Mouse (Mus musculus) left cerebral cortex, postnatal 25 days (tissue): ENCODE measurements at regions not wholly inside any gene's neighbourhood (a gene's known extent, or its start where the extent isn't known, plus 50 kb on each side); places are given as distances from the start of the nearest gene placed in this dataset.
A peak's percentile ranks its signal among the peaks of the same experiment; 100 is the strongest.

Experiments
- DNase-seq, 2 experiments: peaks; one replicate each; pipeline ENCODE4 v3.0.0; 2022; ENCODE audit warnings: low spot score in 2 of 2, mixed read lengths in 1 of 2
- intact Hi-C: fragments of 180-260 bp; cut with DNase I; formaldehyde crosslinking; loops from one replicate; pipeline ENCODE4 v1.15.1; 2025

DNA sequence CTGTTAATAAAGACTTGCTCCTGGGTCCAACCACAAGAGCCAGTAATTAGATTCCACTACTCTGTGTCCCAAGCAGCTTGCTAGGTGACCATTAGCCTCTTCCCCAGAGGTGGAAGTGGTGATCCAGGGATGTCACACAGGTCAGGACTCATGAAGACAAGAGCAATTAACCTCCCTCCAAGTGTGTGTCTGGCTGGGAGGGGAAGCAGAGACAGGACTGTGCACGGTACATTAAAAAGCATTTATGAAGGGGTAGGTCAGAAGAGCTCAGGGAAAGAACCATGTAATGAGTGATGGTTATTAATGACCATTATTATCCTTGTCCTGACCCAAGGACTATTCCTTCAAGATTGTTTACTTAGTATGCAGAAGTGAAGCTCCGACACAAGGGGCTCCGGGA is 136.9 kb upstream of the Gm6657 start:
- intact Hi-C loops = loop anchor here (2.0 to 10.0 kb wide), 3 partner anchors 32 to 778 kb away; no protein-coding TSS in a partner anchor
- no peak for DNase-seq

DNA sequence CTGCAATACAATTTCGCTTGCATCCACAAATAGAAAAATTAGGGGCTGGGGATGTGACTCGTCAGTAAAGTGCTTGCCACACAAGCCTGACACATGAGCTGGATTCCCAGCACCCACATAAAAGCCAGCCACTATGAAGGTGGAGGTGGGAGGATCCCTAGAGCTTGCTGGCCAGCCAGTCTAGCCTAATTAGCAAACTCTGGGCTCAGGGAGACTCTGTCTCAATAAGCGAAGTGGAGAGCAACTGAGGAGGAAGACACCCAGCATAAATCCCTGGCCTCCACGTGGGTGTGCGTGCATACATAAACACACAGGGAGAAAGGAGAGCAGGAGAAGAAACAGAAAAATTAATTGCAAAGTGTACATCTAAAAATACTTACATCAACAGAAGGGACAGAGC is 134.1 kb upstream of the Gm6657 start:
- DNase-seq = peak in 1 of 2 experiments; percentile 18
- intact Hi-C loops = loop anchor here (5.0 to 10.0 kb wide), 2 partner anchors 147 to 775 kb away; no protein-coding TSS in a partner anchor

DNA sequence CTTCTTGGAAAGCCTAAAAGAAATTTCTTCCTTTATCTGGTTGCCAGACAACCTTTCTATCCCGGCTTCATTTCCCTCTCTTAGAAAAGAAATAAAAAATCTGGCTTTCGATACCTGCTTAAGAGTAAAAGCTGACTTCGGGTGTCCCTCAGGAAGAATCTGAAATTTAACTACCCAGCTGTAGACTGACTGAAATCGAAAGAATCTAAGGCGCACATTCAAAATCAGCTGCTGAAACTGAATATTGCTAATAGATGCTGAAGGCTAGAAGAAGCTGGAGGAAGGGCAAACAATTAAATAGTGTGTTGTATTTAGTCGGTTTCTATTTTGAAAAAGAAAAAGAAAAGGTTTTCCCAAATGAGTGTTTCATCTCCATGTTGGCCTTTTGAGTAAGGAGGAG is 128.0 kb upstream of the Gm6657 start:
- DNase-seq = no peak
- intact Hi-C loops = no loop called here

DNA sequence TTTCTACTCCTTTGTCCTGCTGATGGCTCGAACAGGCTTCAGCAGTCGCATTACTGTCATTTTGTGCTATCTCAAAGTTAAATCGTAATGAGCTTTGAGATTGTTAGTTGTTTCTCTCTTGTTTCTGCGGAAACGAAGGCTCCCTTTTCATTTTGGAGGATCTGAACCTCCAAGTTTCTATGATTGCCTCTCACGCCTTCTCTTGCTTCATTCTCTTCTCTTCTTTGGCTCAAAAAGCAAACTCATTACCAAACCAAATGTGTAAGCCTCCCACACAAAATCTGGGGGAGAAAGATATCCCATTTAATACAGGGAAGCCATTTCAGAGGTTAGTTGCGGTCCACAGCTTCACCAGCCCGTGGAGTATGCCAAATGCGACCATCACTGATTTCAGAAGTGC is 121.1 kb upstream of the Gm6657 start:
- DNase-seq = peak in 1 of 2 experiments; percentile 59

DNA sequence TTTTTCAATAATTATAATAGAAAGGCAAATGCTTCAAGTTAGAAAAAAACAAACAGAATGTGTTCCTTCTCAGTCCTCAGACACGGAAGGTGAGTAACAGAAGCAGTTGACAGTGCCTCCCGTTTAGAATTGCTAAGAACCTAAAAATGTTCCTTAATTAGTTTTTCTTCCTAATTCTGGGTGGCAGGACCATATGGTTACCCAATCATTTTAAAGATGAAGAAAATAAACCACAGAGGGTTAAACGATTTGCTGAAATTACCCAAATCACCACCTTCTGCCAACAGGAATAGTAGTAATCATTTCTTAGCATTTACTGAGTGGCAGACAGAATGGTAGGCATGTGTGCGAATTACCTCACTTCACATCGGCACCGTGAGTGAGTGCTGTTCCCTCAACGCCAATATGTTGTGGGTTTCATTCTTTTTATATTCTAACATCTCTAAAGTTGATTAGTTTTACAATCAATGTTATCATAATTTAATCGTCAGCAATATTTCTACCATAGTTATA is 119.7 kb upstream of the Gm6657 start:
- intact Hi-C loops = no loop called here
- DNase-seq = no peak

More for the DNA sequence above, 121.1 kb upstream of the Gm6657 start:
- intact Hi-C loops = no loop called here

DNA sequence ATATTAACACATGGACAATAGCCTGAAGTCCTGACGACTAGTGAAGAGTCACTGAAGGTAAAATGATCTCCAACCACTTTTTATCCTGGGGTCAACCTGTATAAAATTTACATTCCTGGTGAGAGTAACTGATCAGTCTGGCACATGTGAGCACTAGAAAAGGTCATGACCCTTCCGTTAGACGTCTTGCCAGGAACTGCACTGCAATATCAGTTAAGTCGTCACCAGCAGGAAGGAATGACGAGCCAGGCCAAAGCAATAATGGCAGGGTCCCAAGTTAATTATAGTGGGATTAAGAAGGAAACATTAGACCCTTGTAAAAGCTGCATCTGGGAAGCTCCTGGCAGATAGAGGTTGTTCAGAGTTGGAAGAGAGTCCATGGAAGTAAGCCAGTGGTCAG is 116.8 kb upstream of the Gm6657 start:
- intact Hi-C loops = no loop called here
- no peak for DNase-seq

DNA sequence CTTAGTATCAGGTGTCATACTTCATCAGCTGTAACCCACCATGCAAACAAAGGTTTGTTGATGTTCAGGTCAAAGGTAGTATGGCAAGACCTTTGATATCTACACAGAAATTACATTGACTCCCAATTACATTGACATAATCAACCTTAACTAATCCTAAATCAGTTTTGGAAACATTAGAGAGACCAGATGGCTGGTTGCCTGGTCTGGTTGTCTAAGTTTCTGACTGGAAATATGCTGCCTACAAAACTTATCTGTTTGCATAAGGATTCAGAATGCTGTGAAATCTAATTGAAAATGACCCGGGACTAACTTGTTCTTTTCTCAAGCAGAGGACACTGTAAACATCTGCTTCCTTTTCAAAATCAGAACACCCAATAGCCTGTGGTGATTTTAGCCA is 111.9 kb upstream of the Gm6657 start:
- intact Hi-C loops = loop anchor here (10.0 kb wide), 1 partner anchor 517 kb away; no protein-coding TSS in a partner anchor
- no peak for DNase-seq

DNA sequence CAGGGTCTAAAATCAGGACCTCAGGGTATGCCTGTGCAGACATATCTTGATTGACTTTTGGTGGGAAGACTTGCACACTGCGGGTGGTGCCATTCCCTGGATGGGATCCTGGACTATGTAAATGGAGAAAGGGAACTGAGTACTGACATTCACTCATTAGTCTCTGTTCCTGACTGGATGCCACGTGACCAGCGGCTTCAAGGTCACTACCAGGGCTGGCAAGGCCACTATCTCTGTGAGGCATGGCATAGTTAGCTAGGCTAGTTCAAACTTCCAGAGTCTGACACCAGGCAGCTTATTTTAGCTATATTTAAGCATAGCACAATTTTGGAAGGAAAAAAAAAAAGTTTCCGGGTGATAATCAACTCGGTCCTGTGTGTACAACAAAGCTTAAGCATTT is 108.0 kb upstream of the Gm6657 start:
- no peak for DNase-seq
- intact Hi-C loops = loop anchor here (5.0 to 10.0 kb wide), 2 partner anchors 521 to 1084 kb away; no protein-coding TSS in a partner anchor

DNA sequence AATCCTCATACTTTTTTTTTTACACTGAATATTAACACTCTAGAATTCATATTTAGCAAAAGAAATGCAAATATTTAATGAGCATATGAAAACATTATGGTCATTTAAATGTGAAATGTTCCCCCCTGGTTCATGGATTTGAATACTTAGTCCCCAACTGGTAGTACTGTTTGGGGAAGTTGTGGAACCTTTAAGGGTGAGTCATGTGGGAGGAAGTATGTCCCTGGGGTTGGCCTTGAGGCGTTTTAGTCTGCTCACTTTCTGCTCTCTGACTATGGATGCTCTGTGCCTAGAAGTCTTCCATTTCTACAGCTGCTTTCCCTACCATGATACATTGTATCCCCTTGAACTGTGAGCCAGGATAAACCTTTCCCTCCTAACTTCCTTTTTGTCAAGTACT is 106.1 kb upstream of the Gm6657 start:
- intact Hi-C loops = loop anchor here (2.0 to 10.0 kb wide), 3 partner anchors 31 to 1086 kb away; no protein-coding TSS in a partner anchor
- no peak for DNase-seq

DNA sequence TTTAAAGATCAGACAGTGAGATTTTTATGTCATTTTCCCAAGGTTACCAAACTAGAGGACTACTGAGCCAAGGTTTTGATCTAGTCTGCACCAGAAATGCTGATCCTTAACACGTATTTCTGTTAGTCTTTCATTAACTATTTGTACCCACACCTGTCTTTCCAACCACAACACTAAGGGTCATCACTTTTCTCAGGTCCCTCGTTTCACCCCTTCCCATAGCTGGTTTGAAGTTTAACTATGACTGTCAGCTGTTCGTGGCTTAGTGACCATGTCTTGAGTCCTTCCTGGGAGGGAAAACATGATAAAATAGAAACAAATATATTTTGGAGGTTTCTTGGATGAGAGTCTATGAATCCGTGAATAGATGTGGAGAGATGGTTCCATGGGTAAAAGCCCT is 99.6 kb upstream of the Gm6657 start:
- intact Hi-C loops = loop anchor here (5.0 kb wide), 1 partner anchor 857 kb away; the partner anchor contains the start of gene Fut8
- no peak for DNase-seq

DNA sequence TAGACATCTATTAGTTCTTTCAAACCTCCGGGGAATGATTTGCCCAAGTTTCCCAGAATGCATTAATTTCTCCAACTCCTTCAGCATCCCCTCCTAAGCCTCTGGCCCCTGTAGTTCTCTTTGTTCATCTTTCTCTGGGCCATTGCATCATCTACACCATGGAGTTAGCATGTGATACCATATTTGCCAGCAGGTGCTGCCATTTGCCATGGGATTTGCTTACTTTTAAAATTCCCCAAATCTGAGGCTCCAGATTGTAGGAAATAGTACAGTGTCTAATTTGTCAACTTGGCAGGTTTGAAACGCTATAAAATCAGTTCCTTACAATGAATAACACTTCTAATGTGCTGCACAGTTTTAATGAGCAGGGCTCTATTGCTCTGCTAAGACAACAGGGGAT is 98.7 kb upstream of the Gm6657 start:
- intact Hi-C loops = loop anchor here (5.0 kb wide), 1 partner anchor 112 kb away; no protein-coding TSS in a partner anchor

DNA sequence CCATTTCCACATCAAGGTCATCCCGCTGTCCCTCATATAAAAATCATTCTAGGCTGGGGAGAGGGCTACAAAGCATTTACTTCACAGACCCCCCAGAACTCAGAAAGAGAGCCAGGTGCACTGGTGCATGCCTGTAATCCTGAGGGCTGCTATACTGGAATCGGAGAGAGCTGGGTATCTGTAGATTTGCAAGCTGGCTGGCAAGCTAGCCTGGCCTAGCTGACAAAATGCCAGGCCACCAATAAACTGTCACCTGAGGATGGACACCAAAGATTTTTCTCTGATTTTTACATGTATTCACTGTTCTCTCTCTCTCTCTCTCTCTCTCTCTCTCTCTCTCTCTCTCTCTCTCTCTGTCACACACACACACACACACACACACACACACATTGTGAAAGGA is 98.1 kb upstream of the Gm6657 start:
- intact Hi-C loops = loop anchor here (5.0 kb wide), 1 partner anchor 111 kb away; no protein-coding TSS in a partner anchor
- DNase-seq = no peak

More for the DNA sequence above, 98.7 kb upstream of the Gm6657 start:
- DNase-seq = no peak

DNA sequence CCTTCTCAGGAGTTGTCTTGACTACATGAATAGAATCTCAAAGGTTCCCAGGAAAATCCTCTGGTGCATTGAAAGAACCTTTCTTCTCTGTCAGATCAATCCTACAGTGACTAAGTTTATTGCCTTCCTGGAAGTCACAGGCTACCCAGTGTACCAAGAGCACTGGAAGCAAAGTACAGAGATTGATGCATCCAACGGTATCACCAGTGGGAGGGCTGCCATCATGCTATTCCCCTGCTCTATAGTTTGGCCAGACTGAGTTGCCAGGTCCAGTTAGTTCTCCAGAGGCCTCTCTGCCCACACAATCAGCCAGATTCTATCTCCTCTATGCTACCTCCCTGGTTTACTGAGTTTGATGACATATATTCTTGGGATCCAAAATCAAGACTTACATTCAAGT is 96.9 kb upstream of the Gm6657 start:
- DNase-seq = no peak
- intact Hi-C loops = loop anchor here (5.0 kb wide), 1 partner anchor 110 kb away; no protein-coding TSS in a partner anchor

DNA sequence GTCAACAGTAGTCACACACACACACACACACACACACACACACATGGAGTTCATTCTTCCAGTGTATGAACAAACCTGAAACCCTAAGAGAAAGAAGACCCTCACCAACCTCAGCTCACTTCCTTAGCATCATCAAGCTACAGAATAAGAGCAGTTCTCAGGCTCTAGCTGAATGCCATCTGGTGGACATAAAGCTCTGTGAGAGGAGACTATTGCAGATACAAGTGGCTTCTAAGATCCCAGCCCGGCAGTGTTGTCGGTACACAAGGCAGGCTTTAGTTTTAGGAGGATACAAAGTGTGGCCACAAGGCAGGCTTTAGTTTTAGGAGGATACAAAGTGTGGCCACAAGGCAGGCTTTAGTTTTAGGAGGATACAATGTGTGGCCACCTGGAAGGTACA is 96.3 kb upstream of the Gm6657 start:
- DNase-seq = peak in 1 of 2 experiments; percentile 51
- intact Hi-C loops = loop anchor here (2.0 to 5.0 kb wide), 3 partner anchors 110 to 999 kb away; partner anchors contain the start of gene Gphn

DNA sequence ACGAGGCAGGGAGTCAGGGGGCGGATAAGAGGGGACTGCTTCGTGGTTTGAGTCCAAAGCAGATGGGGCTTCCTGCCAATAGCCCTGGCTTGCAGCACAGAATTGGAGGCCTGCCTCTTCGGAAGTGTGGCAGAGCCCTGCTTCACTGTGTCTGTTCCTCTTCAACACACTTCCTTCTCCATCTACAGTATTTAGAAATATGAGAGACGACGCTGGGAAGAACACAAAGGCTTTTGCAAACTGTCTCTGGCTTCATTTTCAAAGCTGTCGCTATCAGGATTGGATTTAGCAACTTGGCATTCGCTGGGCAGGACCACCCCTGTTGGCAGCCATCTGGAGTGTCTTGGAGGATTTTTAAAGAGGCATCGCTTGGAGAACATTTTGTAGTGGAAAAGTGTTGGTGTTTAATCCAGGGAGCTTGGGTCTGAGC is 95.3 kb upstream of the Gm6657 start:
- intact Hi-C loops = loop anchor here (1.0 to 5.0 kb wide), 4 partner anchors 96 to 1000 kb away; partner anchors contain the start of gene Gphn
- DNase-seq = peak; percentile 71 to 93

DNA sequence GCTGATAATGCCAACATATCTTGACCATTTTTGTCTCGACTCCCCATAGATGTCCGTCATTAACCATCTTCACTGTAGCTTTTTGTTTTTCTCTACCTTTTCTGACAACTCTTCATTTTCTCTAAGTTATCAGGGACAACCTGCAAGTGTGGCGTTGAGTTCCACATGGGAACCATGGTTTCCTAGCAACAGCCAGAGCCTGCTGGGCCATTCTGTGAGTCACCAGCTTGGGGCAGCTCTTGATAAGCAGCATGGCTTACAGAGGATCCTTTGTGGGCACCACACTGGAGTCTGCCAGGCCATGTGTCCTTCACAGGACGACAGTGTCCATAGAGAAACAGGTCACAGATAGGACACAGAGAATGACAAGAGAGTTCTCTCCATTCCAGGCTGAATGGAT is 94.3 kb upstream of the Gm6657 start:
- peak in 1 of 2 experiments; percentile 51 for DNase-seq
- intact Hi-C loops = loop anchor here (1.0 to 5.0 kb wide), 4 partner anchors 97 to 1001 kb away; partner anchors contain the start of gene Gphn

DNA sequence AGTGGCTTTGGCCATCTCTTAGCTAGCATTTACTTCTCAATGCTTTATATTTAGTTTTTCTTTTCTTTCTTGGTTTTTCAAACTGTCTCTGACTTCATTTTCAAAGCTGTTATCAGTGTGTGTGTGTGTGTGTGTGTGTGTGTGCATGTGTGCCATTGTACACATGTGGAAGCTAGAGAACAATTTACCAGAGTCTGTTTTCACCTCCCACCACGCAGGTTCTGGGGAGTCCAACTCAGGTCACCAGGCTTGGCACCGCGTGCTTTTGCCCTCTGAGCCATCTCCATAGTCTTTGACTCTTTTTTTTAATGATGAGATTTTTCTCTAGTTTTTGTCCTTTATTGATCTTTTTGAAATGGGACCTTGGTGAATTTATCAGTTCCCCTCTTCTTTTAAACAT is 93.3 kb upstream of the Gm6657 start:
- intact Hi-C loops = no loop called here
- no peak for DNase-seq

DNA sequence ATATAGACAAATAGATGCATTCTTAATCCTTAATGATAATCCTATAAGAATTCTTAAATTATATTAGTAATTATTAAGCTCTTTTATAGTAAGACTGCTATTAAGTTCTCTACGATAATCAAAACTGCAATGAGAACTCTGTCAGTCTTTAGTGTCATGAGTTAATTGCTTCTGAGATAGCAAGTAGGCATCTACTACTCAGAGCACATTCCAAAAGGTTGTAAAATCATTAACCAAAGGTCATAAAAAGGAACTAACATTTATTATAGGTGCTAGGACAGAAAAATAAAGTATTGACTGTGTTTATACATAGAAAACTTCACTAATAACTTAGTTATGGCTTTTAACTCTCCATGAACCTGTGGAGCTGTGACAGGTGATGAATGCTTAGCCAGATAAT is 84.1 kb upstream of the Gm6657 start:
- DNase-seq = no peak
- intact Hi-C loops = no loop called here

DNA sequence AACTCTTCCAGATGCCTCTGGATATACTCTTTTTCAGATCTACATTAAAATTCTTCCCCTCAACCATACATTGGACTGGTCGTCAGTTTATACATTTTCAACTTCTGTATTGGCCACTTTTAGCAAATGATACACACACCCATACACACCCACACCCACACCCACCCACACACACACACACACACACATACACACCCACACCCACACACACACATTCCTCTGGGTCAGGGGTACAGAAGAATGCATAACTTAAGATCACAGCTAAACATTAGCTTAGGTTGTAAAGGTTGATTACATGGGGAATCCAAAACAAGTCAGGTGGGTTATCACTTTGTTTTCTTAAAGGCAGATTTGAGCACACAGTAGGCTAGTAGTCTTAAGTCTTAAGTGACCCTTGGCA is 75.9 kb upstream of the Gm6657 start:
- DNase-seq = no peak
- intact Hi-C loops = no loop called here

DNA sequence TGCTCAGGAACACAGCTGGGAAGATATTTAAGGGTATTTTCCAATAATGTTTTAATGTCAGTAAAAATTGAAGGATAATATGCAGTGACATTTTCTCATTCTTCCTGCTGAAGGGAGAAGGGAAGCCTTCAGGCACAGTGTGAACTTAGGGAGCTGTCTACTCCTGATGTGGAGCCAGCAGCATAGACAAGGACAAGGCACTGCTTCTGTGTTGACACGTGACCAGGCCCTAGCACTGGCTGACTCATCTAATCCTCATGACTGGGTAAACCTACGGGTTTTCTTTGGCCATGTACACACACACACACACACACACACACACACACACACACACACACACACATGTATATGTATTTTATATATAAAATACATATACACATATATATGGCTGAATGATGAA is 74.8 kb upstream of the Gm6657 start:
- no peak for DNase-seq
- intact Hi-C loops = no loop called here

DNA sequence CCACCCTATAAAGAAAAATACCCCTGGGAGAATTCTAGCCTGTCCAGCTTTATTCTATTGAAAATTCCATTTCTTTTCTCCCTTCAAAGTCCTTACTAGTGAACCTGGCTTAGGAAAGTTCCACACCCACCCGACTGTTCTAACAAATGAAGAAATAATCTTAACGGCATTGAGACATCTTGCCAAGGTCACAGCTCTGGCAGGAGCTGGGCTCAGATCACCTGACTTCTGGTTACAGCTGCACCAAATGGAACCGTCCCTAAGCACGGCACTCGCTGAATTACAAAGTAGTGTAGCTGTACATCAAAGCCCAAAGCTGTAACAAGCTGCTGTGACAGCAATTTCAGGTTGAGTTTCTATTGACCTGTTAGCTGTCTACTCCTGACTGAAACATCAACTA is 74.2 kb upstream of the Gm6657 start:
- intact Hi-C loops = no loop called here
- DNase-seq = no peak
